Mouse (Mus musculus): ENCODE measurements at regions not wholly inside any gene's neighbourhood (a gene's known extent, or its start where the extent isn't known, plus 50 kb on each side); places are given as distances from the start of the nearest gene placed in this dataset.
"Not testable (repeated sequence)": the region's sequence is repeated elsewhere in the genome, so short reads cannot be mapped to it uniquely, and the experiment has no call there.

GRCm38 (mm10) chr9:11092874-11093273 is 188.3 kb upstream of the Cntn5 start:
- Histone ChIP-seq H3K27ac (replicated peaks; ENCODE audit: insufficient read depth, low read depth, low read length) (no peak overlapping the region), H3K79me2 (ENCODE audit: control insufficient read depth, insufficient read depth, low read length) (no peaks in the 10 kb centered on the region), H3K4me1 (ENCODE audit: control insufficient read depth, insufficient read depth, low read length) (no peaks in the 10 kb centered on the region), H3K9ac (ENCODE audit: low read depth, low read length) (no peak overlapping the region), H3K4me3 (ENCODE audit: insufficient read depth, low read depth, low read length) (no peak overlapping the region), H3K27me3 (ENCODE audit: control insufficient read depth, insufficient read depth, low read length) (no peaks in the 10 kb centered on the region), H3K36me3 (ENCODE audit: control insufficient read depth, insufficient read depth, low read length) (no peaks in the 10 kb centered on the region)
- TF ChIP-seq CTCF (IDR thresholded peaks at IDR 0.05; ENCODE audit: low read depth, low read length) (no peak), POLR2A (IDR thresholded peaks at IDR 0.05; ENCODE audit: extremely low read depth, insufficient read depth, low read length) (no peak)
- no peak for DNase-seq (ENCODE audit: extremely low read depth, low read depth, low spot score)
- WGBS = 79% methylated on average over 1 of the region's 1 CpGs

- not testable (repeated sequence) for H3K79me2 ChIP-seq (ENCODE audit: control insufficient read depth, insufficient read depth, low read length); H3K27me3 ChIP-seq (ENCODE audit: control insufficient read depth, insufficient read depth, low read length); H3K4me3 ChIP-seq (ENCODE audit: insufficient read depth, low read depth, low read length); H3K9ac ChIP-seq (ENCODE audit: low read depth, low read length); DNase-seq (ENCODE audit: extremely low read depth, low read depth, low spot score); H3K27ac ChIP-seq (replicated peaks; ENCODE audit: insufficient read depth, low read depth, low read length); H3K4me1 ChIP-seq (ENCODE audit: control insufficient read depth, insufficient read depth, low read length); H3K36me3 ChIP-seq (ENCODE audit: control insufficient read depth, insufficient read depth, low read length)
- 40% methylated on average over 2 of the region's 2 CpGs for WGBS
Measured at GRCm38 (mm10) chr9:11067125-11067524, 162.6 kb upstream of the Cntn5 start.

- Histone ChIP-seq H3K79me2 (ENCODE audit: control insufficient read depth, insufficient read depth, low read length) (no peaks in the 10 kb centered on the region), H3K4me1 (ENCODE audit: control insufficient read depth, insufficient read depth, low read length) (no peaks in the 10 kb centered on the region), H3K27me3 (ENCODE audit: control insufficient read depth, insufficient read depth, low read length) (no peaks in the 10 kb centered on the region), H3K27ac (replicated peaks; ENCODE audit: insufficient read depth, low read depth, low read length) (no peak overlapping the region), H3K36me3 (ENCODE audit: control insufficient read depth, insufficient read depth, low read length) (no peaks in the 10 kb centered on the region), H3K4me3 (ENCODE audit: insufficient read depth, low read depth, low read length) (no peak overlapping the region), H3K9ac (ENCODE audit: low read depth, low read length) (no peak overlapping the region)
- DNase-seq (ENCODE audit: extremely low read depth, low read depth, low spot score) = no peak
- no peak for TF ChIP-seq POLR2A (IDR thresholded peaks at IDR 0.05; ENCODE audit: extremely low read depth, insufficient read depth, low read length)
- TF ChIP-seq CTCF (IDR thresholded peaks at IDR 0.05; ENCODE audit: low read depth, low read length) = no peak
- 61% methylated on average over 1 of the region's 1 CpGs for WGBS
Measured at GRCm38 (mm10) chr9:11062856-11063255, 158.3 kb upstream of the Cntn5 start.
